Mouse (Mus musculus) cerebellum, adult 2 months (tissue): ENCODE data around the gene Rgs3.

ENCODE experiments used
- CTCF ChIP-seq: fragments of 200-500 bp; IDR thresholded peaks from 2 replicates; pipeline ENCODE4 v1.5.1; 2011; ENCODE audit warnings: low read depth, mild to moderate bottlenecking, control low read depth, low read length, moderate library complexity, borderline replicate concordance; ENCODE audit not compliant: insufficient read depth
- POLR2A ChIP-seq: fragments of 200-500 bp; IDR thresholded peaks from 2 replicates; pipeline ENCODE4 v1.6.1; 2011; ENCODE audit warnings: low read length, control low read depth, borderline replicate concordance; ENCODE audit not compliant: insufficient read depth

- TF ChIP-seq CTCF (no peak), POLR2A (no peak)
These were observed 32.0 kb upstream of the Rgs3 start for GRCm38 (mm10) chr4:62527655-62528054.
